Mouse (Mus musculus) embryonic facial prominence, embryonic 12.5 days (tissue): Measurements from ENCODE around the gene Fam57a. TPM values are rescaled to one million over a fixed set of nuclear protein-coding genes. Genes with fewer than 3 reads are reported as not detected.
A peak's percentile ranks its signal among the peaks of the same experiment; 100 is the strongest.
"Not testable (repeated sequence)": the region's sequence is repeated elsewhere in the genome, so short reads cannot be mapped to it uniquely, and the experiment has no call there.

Experiments
- ATAC-seq: fragments of 200-750 bp; cut with Nextera tagmentation; 2 replicates; pipeline ENCODE4 v1.8.0; 2017; ENCODE audit not compliant: insufficient number of reproducible peaks, insufficient read depth, low FRiP score, low TSS enrichment
- H3K27ac ChIP-seq: fragments of 300-500 bp; sonication (generic); 2 replicates; pipeline ENCODE4 v1.5.1; 2016; ENCODE audit warnings: mild to moderate bottlenecking
- H3K27me3 ChIP-seq: fragments of 300-500 bp; sonication (generic); 2 replicates; pipeline ENCODE4 v1.6.1; 2016; ENCODE audit warnings: mild to moderate bottlenecking, moderate library complexity
- H3K36me3 ChIP-seq: fragments of 300-500 bp; sonication (generic); 2 replicates; pipeline ENCODE4 v1.6.1; 2016; ENCODE audit warnings: mild to moderate bottlenecking
- H3K4me1 ChIP-seq: fragments of 300-500 bp; sonication (generic); 2 replicates; pipeline ENCODE4 v1.6.1; 2016
- H3K4me2 ChIP-seq: fragments of 300-500 bp; sonication (generic); replicated peaks from 2 replicates; pipeline ENCODE4 v1.6.1; 2016; ENCODE audit warnings: mild to moderate bottlenecking, moderate library complexity
- H3K4me3 ChIP-seq: fragments of 300-500 bp; sonication (generic); 2 replicates; pipeline ENCODE4 v1.5.1; 2016; ENCODE audit warnings: mild to moderate bottlenecking
- H3K9ac ChIP-seq: fragments of 300-500 bp; sonication (generic); 2 replicates; pipeline ENCODE4 v1.6.1; 2016; ENCODE audit warnings: mild to moderate bottlenecking, moderate library complexity
- H3K9me3 ChIP-seq: fragments of 300-500 bp; sonication (generic); 2 replicates; pipeline ENCODE4 v1.6.1; 2016; ENCODE audit warnings: mild to moderate bottlenecking, moderate library complexity
- WGBS: fragments of 180-500 bp; shearing (Covaris S2); methylation state at CpG from one replicate; pipeline ENCODE4 v1.1.7; 2016; 5-methylcytosine and 5-hydroxymethylcytosine counted together
- polyA plus RNA-seq: library from polyadenylated mRNA; unstranded; fragments of >200 nt; fragmentation: Nextera tagmentation; extraction: Ambion mirVana; gene quantifications from 2 replicates; pipeline ENCODE4 v1.2.1, GENCODE M21; 2016

Gene Fam57a
- polyA plus RNA-seq, 1 experiment from 2014 or later, result 27.5 TPM

DNA sequence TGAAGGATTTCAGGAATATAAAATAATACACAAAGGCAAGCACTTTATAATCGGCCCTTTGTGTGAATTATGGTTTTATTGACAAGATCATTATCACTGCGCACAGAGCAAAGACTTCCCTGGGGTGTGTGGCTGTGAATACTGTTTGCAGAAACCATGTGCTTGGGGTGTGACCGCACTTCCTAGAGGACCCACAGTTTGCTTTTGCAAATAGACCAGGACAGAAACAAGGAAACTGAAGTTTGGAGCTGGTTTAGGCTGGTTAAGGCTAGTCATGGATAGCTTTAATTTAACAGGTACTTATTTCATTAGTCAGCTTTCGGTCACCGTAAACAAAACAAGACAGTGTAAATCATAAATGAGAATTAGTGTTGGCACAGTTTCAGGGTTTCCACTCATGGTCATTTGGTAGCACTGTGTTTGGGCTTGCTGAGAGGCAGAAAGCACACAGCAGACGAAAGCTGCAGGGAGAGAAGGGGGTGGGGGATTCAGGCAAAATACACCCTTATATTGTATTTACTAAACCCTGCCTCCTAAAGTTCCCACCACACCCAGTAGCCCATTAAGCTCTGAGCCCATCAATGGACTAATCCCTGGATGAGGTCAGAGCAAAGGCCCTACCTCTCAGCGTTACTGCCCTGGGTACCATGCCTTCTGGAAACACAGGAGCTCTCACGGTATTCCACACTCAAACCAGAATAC, 17.0 kb downstream of the Fam57a start:
- no peak overlapping the region for H3K4me3 ChIP-seq

DNA sequence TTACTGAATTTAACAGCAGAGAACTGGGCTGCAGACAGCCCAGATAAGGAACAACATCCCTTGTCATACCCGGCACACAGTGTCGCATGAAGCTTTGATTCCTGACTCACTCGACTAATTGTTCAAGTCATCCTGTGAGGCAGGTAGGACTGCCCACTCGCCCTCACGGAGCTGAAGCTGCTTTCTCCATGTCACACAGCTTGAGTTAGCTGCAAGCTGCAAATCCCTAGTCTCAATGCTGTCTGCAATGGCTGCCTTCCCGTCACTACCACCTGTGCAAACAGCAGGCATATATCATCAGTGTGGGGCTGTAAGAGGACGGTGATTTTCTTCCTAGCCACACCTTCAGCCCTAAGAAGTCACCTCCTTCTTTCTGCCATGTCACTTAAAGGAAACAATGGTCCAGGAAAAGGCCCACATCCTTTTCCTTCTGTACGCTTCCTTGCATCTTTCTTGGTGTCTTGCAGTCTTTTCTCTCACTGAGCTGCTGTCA, 17.6 kb downstream of the Fam57a start:
- Histone ChIP-seq H3K36me3 (no peaks in the 10 kb centered on the region), H3K9ac (no peak overlapping the region), H3K27ac (no peak overlapping the region), H3K4me3 (no peak overlapping the region), H3K27me3 (no peaks in the 10 kb centered on the region), H3K4me2 (no peak overlapping the region), H3K4me1 (no peaks in the 10 kb centered on the region), H3K9me3 (no peaks in the 10 kb centered on the region)
- WGBS, result 48% methylated on average over 8 of the region's 8 CpGs
- ATAC-seq, result no peak

More for the DNA sequence above, 17.0 kb downstream of the Fam57a start:
- ATAC-seq, result no peak
- Histone ChIP-seq H3K27me3 (no peaks in the 10 kb centered on the region), H3K9ac (no peak overlapping the region), H3K27ac (no peak overlapping the region), H3K4me2 (no peak overlapping the region), H3K9me3 (no peaks in the 10 kb centered on the region), H3K4me1 (no peaks in the 10 kb centered on the region), H3K36me3 (no peaks in the 10 kb centered on the region)
- WGBS, result 71% methylated on average over 8 of the region's 8 CpGs

GRCm38 (mm10) chr11:76201761-76202674, 22.5 kb downstream of the Fam57a start:
- H3K4me1 ChIP-seq, result peaks cover 9% of the 10 kb centered on the region; the same call in 1 of the 2 replicates
- H3K36me3 ChIP-seq, result 0 out of 2 replicates have a peak, but pooled peaks cover 7% of the 10 kb centered on the region
- peak overlapping the region; percentile 89 for H3K9ac ChIP-seq
- H3K27ac ChIP-seq, result peak overlapping the region; percentile 84
- H3K9me3 ChIP-seq, result no peaks in the 10 kb centered on the region
- H3K4me2 ChIP-seq, result peak overlapping the region; percentile 89
- H3K4me3 ChIP-seq, result peak overlapping the region; percentile 86
- ATAC-seq, result peak; percentile 93
- under 1% methylated on average over 81 of the region's 90 CpGs for WGBS
- H3K27me3 ChIP-seq, result no peaks in the 10 kb centered on the region

DNA sequence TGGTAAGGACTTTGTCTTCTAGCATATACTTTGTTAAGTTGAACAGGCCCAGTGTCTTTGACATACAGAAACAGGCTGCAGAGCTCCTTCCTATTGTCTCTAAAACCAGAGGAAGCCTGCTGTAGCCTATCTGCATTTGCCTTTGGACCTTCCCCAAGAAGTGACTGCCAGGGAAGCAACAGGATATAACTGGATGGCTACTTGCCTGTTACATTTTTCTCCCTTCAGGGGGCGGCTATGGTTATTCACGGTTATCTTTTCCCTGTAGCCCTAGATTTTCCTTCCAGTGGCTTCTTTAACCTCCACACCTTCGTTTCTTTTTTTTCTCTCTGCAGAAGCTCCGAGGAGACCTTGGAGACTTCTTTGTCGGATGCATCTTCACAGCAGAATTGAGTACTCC, 27.3 kb downstream of the Fam57a start:
- no peaks in the 10 kb centered on the region for H3K27me3 ChIP-seq
- no peak overlapping the region for H3K9ac ChIP-seq
- 91% methylated on average over 5 of the region's 5 CpGs for WGBS
- no peak overlapping the region for H3K27ac ChIP-seq
- H3K4me1 ChIP-seq, result peaks cover 9% of the 10 kb centered on the region; the same call in 1 of the 2 replicates
- H3K4me2 ChIP-seq, result no peak overlapping the region
- H3K36me3 ChIP-seq, result peaks cover 42% of the 10 kb centered on the region
- H3K4me3 ChIP-seq, result no peak overlapping the region
- no peak for ATAC-seq
- H3K9me3 ChIP-seq, result no peaks in the 10 kb centered on the region

- Histone ChIP-seq H3K9ac (no peak overlapping the region), H3K36me3 (peaks cover 68% of the 10 kb centered on the region), H3K4me3 (no peak overlapping the region), H3K4me2 (no peak overlapping the region), H3K4me1 (no peaks in the 10 kb centered on the region), H3K27ac (no peak overlapping the region), H3K9me3 (no peaks in the 10 kb centered on the region), H3K27me3 (no peaks in the 10 kb centered on the region)
- no peak for ATAC-seq
- whole genome bisulfite sequencing, result 89% methylated on average over 13 of the region's 13 CpGs
Measured at GRCm38 (mm10) chr11:76210228-76210985, 30.9 kb downstream of the Fam57a start.

DNA sequence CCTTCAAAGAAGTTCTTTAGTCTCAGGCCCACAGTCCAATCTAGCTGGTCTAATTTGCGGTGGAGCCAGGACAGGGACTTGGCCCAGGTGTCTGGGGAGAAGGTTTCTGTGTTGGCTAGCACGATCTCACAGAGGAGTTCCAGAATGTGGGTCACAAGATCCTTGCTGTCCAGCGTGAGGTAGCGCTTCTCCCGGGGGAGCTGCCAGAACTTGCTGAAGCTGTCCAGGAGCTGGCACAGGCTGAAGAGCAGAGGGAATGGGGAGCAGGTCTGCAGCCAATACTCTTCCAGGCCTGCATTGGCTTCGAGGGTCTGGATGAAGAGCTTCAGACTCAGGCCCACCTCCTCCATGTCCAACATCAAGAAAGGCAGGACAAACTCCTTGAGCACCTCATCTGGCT, 32.1 kb downstream of the Fam57a start:
- H3K4me3 ChIP-seq, H3K27ac ChIP-seq, H3K4me2 ChIP-seq, H3K27me3 ChIP-seq, H3K9me3 ChIP-seq, H3K9ac ChIP-seq, H3K4me1 ChIP-seq, ATAC-seq: not testable (repeated sequence)
- WGBS, result 92% methylated on average over 5 of the region's 6 CpGs
- peaks cover 61% of the 10 kb centered on the region for H3K36me3 ChIP-seq

- no peaks in the 10 kb centered on the region; the same call in 1 of the 2 replicates for H3K4me1 ChIP-seq
- no peak overlapping the region for H3K4me2 ChIP-seq
- H3K27ac ChIP-seq, result no peak overlapping the region
- H3K9me3 ChIP-seq, result no peaks in the 10 kb centered on the region
- H3K27me3 ChIP-seq, result no peaks in the 10 kb centered on the region
- ATAC-seq, result no peak
- WGBS, result 70% methylated on average over 5 of the region's 5 CpGs
- peaks cover 44% of the 10 kb centered on the region for H3K36me3 ChIP-seq
- H3K9ac ChIP-seq, result no peak overlapping the region
- H3K4me3 ChIP-seq, result no peak overlapping the region
Measured at GRCm38 (mm10) chr11:76213841-76214240, 34.4 kb downstream of the Fam57a start.

DNA sequence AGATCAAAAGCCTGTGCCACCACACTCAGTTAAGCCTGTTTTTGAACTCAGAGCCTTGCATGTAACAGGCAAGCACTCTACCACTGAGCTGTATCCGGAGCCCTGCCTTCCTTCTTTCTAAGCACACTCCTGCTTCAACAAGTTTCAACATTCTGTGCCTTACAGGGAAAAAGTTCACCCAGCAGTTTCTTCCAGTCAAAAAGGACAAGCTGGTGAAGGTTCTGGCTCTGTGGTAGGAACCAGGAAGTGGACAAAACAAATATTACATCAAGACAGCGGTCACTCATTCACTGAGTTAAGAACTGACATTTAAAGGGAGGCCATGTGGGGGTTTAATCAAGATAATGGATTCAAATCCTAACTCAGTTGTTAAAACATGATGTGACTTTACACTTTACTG, 35.5 kb downstream of the Fam57a start:
- H3K9ac ChIP-seq, result no peak overlapping the region
- no peak overlapping the region for H3K4me2 ChIP-seq
- 95% methylated on average over 2 of the region's 2 CpGs for WGBS
- H3K36me3 ChIP-seq, result peaks cover 42% of the 10 kb centered on the region
- ATAC-seq, result no peak
- no peak overlapping the region for H3K27ac ChIP-seq
- no peaks in the 10 kb centered on the region for H3K9me3 ChIP-seq
- no peaks in the 10 kb centered on the region; the same call in 1 of the 2 replicates for H3K4me1 ChIP-seq
- H3K4me3 ChIP-seq, result no peak overlapping the region
- H3K27me3 ChIP-seq, result no peaks in the 10 kb centered on the region

DNA sequence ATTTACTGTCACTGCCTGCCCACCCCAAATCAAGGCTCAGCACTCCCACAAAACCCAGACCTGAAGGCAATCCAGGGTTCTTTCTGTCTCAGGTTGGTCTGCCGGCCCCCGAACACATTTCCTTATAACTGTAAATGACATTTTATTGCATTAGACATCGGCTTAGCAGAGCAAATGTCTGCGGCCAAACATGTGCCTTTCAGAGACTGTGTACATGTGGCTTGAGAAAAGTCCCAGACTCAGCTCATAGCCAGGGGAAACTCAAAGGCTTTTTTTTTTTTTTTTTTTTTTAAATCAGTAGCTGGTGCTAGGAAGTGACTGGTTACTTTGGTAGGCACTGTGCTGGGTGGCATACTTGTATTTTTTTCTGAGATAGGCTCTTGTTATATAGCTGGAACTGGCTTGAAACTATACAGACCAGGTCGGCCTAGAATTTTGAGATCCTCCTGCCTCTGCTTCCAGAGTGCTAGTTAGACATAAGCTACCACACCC, 36.6 kb downstream of the Fam57a start:
- WGBS, result 91% methylated on average over 5 of the region's 5 CpGs
- peak overlapping the region; percentile 95; the same call in 1 of the 2 replicates for H3K27ac ChIP-seq
- no peak for ATAC-seq
- peak overlapping the region; percentile 78 for H3K4me3 ChIP-seq
- H3K9ac ChIP-seq, result no peak overlapping the region
- peaks cover 37% of the 10 kb centered on the region for H3K36me3 ChIP-seq
- H3K4me2 ChIP-seq, result peak overlapping the region; percentile 53
- no peaks in the 10 kb centered on the region for H3K27me3 ChIP-seq
- no peaks in the 10 kb centered on the region for H3K9me3 ChIP-seq
- no peaks in the 10 kb centered on the region; the same call in 1 of the 2 replicates for H3K4me1 ChIP-seq

- Histone ChIP-seq H3K4me2 (peak overlapping the region; percentile 53), H3K27me3 (no peaks in the 10 kb centered on the region), H3K4me1 (no peaks in the 10 kb centered on the region; the same call in 1 of the 2 replicates), H3K4me3 (peak overlapping the region; percentile 78), H3K36me3 (peaks cover 41% of the 10 kb centered on the region), H3K9ac (peak overlapping the region; percentile 90), H3K27ac (peak overlapping the region; percentile 95), H3K9me3 (no peaks in the 10 kb centered on the region)
- WGBS, result 3% methylated on average over 33 of the region's 33 CpGs
- ATAC-seq, result no peak; the same call in 1 of the 2 replicates
Measured at GRCm38 (mm10) chr11:76216681-76217389, 37.4 kb downstream of the Fam57a start.
